Mouse (Mus musculus) neural tube, embryonic 13.5 days (tissue): ENCODE data around the gene Sema6d. TPM values are rescaled to one million over a fixed set of nuclear protein-coding genes. Genes with fewer than 3 reads are reported as not detected.

Experiments
- ATAC-seq: fragments of 200-750 bp; cut with Nextera tagmentation; 2 replicates; pipeline ENCODE4 v1.8.0; 2017; ENCODE audit warnings: low read depth, mild to moderate bottlenecking, moderate TSS enrichment, moderate library complexity
- H3K27ac ChIP-seq: fragments of 300-500 bp; sonication (generic); replicated peaks from 2 replicates; pipeline ENCODE4 v1.5.1; 2015; ENCODE audit warnings: moderate library complexity, mild to moderate bottlenecking, inconsistent platforms
- H3K27me3 ChIP-seq: fragments of 300-500 bp; sonication (generic); 2 replicates; pipeline ENCODE4 v1.6.1; 2015; ENCODE audit warnings: mild to moderate bottlenecking, inconsistent platforms
- H3K36me3 ChIP-seq: fragments of 300-500 bp; sonication (generic); 2 replicates; pipeline ENCODE4 v1.6.1; 2015; ENCODE audit warnings: mild to moderate bottlenecking, inconsistent platforms
- H3K4me1 ChIP-seq: fragments of 300-500 bp; sonication (generic); replicated peaks from 2 replicates; pipeline ENCODE4 v1.6.1; 2015; ENCODE audit warnings: inconsistent platforms
- H3K4me2 ChIP-seq: fragments of 300-500 bp; sonication (generic); 2 replicates; pipeline ENCODE4 v1.6.1; 2015; ENCODE audit warnings: inconsistent platforms, mild to moderate bottlenecking, moderate library complexity
- H3K4me3 ChIP-seq: fragments of 300-500 bp; sonication (generic); 2 replicates; pipeline ENCODE4 v1.5.1; 2015; ENCODE audit warnings: mild to moderate bottlenecking, inconsistent platforms
- H3K9ac ChIP-seq: fragments of 300-500 bp; sonication (generic); 2 replicates; pipeline ENCODE4 v1.6.1; 2015; ENCODE audit warnings: moderate library complexity, mild to moderate bottlenecking, inconsistent platforms
- H3K9me3 ChIP-seq: fragments of 300-500 bp; sonication (generic); 2 replicates; pipeline ENCODE4 v1.6.1; 2016; ENCODE audit warnings: inconsistent platforms
- WGBS: fragments of 180-500 bp; shearing (Covaris S2); methylation state at CpG from one replicate; pipeline ENCODE4 v1.1.7; 2015; 5-methylcytosine and 5-hydroxymethylcytosine counted together
- polyA plus RNA-seq: library from polyadenylated mRNA; unstranded; fragments of >200 nt; fragmentation: Nextera tagmentation; extraction: Ambion mirVana; gene quantifications from 2 replicates; pipeline ENCODE4 v1.2.1, GENCODE M21; 2015

Sema6d gene
- polyA plus RNA-seq, 1 experiment from 2014 or later, result 47.4 TPM

DNA sequence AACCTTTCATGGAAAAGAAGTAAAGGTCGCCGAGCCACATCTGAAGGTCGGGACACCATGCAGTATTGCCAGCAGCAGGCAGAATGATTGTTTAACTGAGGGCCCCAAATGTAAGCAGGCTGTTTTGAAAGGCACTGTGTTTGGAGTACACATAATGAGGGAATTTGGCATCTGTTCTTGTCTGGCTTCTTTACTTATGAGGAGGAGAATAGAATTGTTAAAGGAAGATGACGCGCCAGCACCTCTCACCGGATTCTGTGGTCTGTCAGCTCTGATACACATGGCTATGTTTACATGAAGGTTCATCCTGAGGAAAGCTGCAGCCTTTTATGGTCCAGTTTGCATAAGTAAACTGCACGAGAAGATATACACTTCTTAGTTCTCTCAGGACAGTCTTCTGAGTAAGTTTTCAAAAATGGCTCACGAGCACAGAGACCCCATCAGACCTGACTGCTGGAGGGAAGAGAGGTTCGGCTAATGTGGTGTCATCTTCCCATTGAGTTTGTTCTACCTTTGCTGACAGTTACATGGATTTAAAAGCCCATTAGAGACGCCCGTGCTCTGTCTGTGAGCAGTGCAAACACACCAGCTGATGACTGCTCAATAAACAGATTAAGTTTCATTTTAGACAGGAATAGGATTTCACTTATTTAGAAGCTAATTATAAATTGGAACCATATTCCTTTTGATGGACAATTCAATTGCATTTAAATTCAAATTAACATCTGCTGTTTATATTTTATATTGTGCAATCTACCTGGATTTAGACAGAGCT is 28.9 kb downstream of the Sema6d start:
- ATAC-seq, result no peak
- Histone ChIP-seq H3K27me3 (no peaks in the 10 kb centered on the region), H3K9me3 (no peaks in the 10 kb centered on the region), H3K4me3 (no peak overlapping the region), H3K4me2 (no peak overlapping the region), H3K9ac (no peak overlapping the region), H3K4me1 (peaks cover 10% of the 10 kb centered on the region), H3K27ac (no peak overlapping the region), H3K36me3 (no peaks in the 10 kb centered on the region)
- 68% methylated on average over 11 of the region's 11 CpGs for WGBS

- no peaks in the 10 kb centered on the region for H3K27me3 ChIP-seq
- ATAC-seq, result no peak
- no peaks in the 10 kb centered on the region for H3K9me3 ChIP-seq
- H3K9ac ChIP-seq, result no peak overlapping the region
- WGBS, result 60% methylated on average over 1 of the region's 1 CpGs
- no peaks in the 10 kb centered on the region for H3K36me3 ChIP-seq
- no peak overlapping the region for H3K4me2 ChIP-seq
- H3K27ac ChIP-seq, result no peak overlapping the region
- no peak overlapping the region for H3K4me3 ChIP-seq
- H3K4me1 ChIP-seq, result peaks cover 10% of the 10 kb centered on the region
These were observed 30.6 kb downstream of the Sema6d start for GRCm38 (mm10) chr2:124120355-124120754.

DNA sequence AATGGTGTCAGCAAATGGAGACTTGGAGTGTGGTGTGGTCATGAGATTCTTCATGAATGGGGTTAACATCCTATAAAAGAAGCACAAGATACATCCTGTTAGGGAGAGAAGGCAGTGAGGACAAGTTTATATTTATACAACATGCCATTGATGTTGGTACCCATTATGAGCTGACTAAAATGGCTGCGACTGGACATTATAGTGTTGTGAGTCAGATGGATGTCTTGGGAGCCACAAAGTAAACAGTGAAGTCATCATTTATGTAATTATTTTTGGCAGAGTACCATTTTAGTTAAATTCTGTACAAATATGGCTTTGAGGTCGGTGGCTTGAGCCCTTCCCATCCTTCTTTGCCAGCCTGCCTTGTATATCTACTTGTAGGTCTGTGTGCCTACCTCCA is 31.8 kb downstream of the Sema6d start:
- Histone ChIP-seq H3K9me3 (no peaks in the 10 kb centered on the region), H3K27me3 (no peaks in the 10 kb centered on the region), H3K36me3 (no peaks in the 10 kb centered on the region), H3K4me1 (peaks cover 10% of the 10 kb centered on the region), H3K27ac (no peak overlapping the region), H3K4me3 (no peak overlapping the region), H3K9ac (no peak overlapping the region), H3K4me2 (no peak overlapping the region)
- no peak for ATAC-seq
- WGBS, result 78% methylated on average over 2 of the region's 2 CpGs

DNA sequence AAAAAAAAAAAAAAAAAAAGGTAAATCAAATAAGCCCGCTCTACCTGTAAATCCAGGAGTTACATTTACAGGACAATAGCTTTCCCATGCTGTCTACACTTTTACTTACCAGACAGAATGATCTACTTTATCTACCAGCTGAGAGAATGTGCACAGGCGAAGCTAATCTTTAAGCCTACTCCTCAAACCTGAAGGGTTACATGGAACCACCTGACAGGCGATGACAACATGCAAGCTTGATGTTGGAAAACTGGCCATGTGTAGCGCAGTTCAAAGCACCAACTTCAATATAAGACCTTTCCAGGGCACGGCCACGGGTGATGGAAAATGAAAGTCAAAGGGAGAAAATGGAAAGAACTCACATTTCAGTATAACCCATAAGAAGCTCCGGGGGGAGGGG is 35.7 kb downstream of the Sema6d start:
- H3K27ac ChIP-seq, result no peak overlapping the region
- no peak overlapping the region for H3K4me2 ChIP-seq
- H3K27me3 ChIP-seq, result no peaks in the 10 kb centered on the region
- 88% methylated on average over 7 of the region's 7 CpGs for WGBS
- ATAC-seq, result no peak
- no peaks in the 10 kb centered on the region for H3K4me1 ChIP-seq
- no peak overlapping the region for H3K4me3 ChIP-seq
- H3K36me3 ChIP-seq, result no peaks in the 10 kb centered on the region
- no peak overlapping the region for H3K9ac ChIP-seq
- H3K9me3 ChIP-seq, result no peaks in the 10 kb centered on the region

- Histone ChIP-seq H3K27me3 (no peaks in the 10 kb centered on the region), H3K4me1 (no peaks in the 10 kb centered on the region), H3K4me3 (no peak overlapping the region), H3K36me3 (no peaks in the 10 kb centered on the region), H3K4me2 (no peak overlapping the region), H3K27ac (no peak overlapping the region), H3K9me3 (no peaks in the 10 kb centered on the region), H3K9ac (no peak overlapping the region)
- ATAC-seq, result no peak
- WGBS, result 68% methylated on average over 3 of the region's 3 CpGs
These were observed 37.1 kb downstream of the Sema6d start for GRCm38 (mm10) chr2:124126853-124127252.

DNA sequence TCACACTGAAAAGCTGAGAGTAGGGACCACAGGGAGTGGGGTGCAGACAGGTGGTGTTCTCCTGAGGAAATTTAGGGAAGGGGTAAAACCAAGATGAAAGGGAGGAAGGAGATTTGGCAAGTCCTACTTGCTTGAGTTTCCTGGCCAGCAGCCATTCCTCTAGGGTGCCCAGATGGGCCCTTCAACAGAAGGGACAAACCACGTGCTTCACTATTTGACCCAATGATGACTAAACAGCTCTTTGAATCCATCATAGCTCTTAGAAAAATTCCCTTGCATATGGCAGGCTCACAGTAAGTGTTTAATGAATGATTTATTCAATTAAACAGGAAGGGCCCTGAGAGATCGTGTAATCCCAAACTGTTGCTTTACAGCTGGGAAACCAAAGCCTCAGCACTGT is 41.1 kb downstream of the Sema6d start:
- ATAC-seq, result no peak
- Histone ChIP-seq H3K27ac (no peak overlapping the region), H3K36me3 (no peaks in the 10 kb centered on the region), H3K4me3 (no peak overlapping the region), H3K4me1 (peaks cover 10% of the 10 kb centered on the region; the same call in 1 of the 2 replicates), H3K9me3 (no peaks in the 10 kb centered on the region), H3K27me3 (no peaks in the 10 kb centered on the region), H3K9ac (no peak overlapping the region), H3K4me2 (no peak overlapping the region)
- WGBS, result 74% methylated on average over 2 of the region's 2 CpGs

GRCm38 (mm10) chr2:124141510-124142044 is 51.8 kb downstream of the Sema6d start:
- H3K9ac ChIP-seq, result no peak overlapping the region
- 75% methylated on average over 3 of the region's 3 CpGs for WGBS

GRCm38 (mm10) chr2:124145528-124145927 is 55.8 kb downstream of the Sema6d start:
- Histone ChIP-seq H3K36me3 (no peaks in the 10 kb centered on the region), H3K4me3 (no peak overlapping the region), H3K27ac (no peak overlapping the region), H3K9ac (no peak overlapping the region), H3K4me2 (no peak overlapping the region), H3K4me1 (peaks cover 6% of the 10 kb centered on the region; the same call in 1 of the 2 replicates), H3K9me3 (no peaks in the 10 kb centered on the region), H3K27me3 (no peaks in the 10 kb centered on the region)
- 9% methylated on average over 1 of the region's 1 CpGs for WGBS
- ATAC-seq, result no peak

More at GRCm38 (mm10) chr2:124141510-124142044, 51.8 kb downstream of the Sema6d start:
- H3K4me3 ChIP-seq, result no peak overlapping the region
- no peak overlapping the region for H3K4me2 ChIP-seq
- no peaks in the 10 kb centered on the region for H3K36me3 ChIP-seq
- no peaks in the 10 kb centered on the region for H3K27me3 ChIP-seq
- H3K9me3 ChIP-seq, result no peaks in the 10 kb centered on the region
- no peak overlapping the region for H3K27ac ChIP-seq
- ATAC-seq, result no peak
- H3K4me1 ChIP-seq, result peaks cover 6% of the 10 kb centered on the region; the same call in 1 of the 2 replicates

GRCm38 (mm10) chr2:124158158-124158557 is 68.4 kb downstream of the Sema6d start:
- Histone ChIP-seq H3K9me3 (no peaks in the 10 kb centered on the region), H3K4me2 (no peak overlapping the region), H3K36me3 (no peaks in the 10 kb centered on the region), H3K9ac (no peak overlapping the region), H3K4me3 (no peak overlapping the region), H3K4me1 (peaks cover 27% of the 10 kb centered on the region), H3K27ac (no peak overlapping the region), H3K27me3 (no peaks in the 10 kb centered on the region)
- no peak for ATAC-seq
- WGBS, result 44% methylated on average over 1 of the region's 1 CpGs

DNA sequence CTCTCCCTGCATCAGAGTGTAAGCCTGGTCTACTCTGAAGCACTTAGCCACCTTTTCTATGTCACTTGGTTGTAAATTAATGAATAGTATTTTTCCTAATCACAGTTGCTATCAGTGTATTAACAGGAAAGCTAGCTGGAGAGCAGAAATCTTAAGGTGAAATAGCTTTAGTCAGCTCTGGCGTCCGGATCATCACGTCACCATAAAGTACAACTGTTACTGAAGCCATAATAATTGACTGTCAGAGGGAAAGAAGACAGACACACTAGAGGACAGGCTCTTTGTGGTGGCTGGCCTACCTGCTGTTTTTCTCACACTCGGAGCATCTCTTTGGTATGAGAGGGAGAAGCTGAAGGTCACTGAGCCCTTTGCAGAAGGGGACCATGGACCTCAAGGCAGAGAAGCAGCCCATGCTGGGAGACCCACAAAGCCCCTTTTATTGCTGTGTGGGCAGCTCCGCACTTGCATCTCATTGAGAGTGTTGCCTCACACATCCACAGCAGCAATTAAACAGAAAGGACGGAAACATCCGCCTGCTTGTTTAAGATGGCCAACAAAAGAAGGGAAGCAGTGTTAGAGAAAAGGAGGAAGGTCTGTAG is 72.3 kb downstream of the Sema6d start:
- H3K9me3 ChIP-seq, result no peaks in the 10 kb centered on the region
- no peak overlapping the region for H3K9ac ChIP-seq
- no peak overlapping the region for H3K4me3 ChIP-seq
- no peaks in the 10 kb centered on the region for H3K36me3 ChIP-seq
- no peak overlapping the region for H3K4me2 ChIP-seq
- H3K4me1 ChIP-seq, result peaks cover 36% of the 10 kb centered on the region
- ATAC-seq, result peak; percentile 60; the same call in 1 of the 2 replicates
- 8% methylated on average over 7 of the region's 7 CpGs for WGBS
- H3K27me3 ChIP-seq, result no peaks in the 10 kb centered on the region
- H3K27ac ChIP-seq, result peak overlapping the region; percentile 75

DNA sequence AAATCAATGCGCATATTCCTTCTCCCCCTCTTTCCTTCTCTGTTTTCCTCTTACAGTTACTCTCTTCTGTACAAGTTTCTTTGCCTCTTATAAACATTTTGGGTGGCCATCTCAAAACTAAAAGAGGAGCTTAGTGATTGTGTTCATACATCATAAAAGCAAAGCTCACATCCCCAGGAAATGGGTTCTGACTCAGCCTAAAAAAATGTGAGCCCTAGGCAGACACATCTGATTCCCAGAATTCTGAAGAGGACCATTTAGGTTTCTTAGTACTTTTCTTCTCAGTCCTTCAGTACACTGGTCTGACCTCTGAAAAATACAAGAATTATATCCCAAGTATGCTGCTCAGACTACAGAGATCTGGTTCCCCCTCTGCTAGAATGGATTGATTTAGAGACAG is 78.6 kb downstream of the Sema6d start:
- no peak overlapping the region for H3K9ac ChIP-seq
- no peak for ATAC-seq
- peaks cover 18% of the 10 kb centered on the region for H3K4me1 ChIP-seq
- no peak overlapping the region for H3K4me3 ChIP-seq
- no peaks in the 10 kb centered on the region for H3K9me3 ChIP-seq
- H3K27me3 ChIP-seq, result no peaks in the 10 kb centered on the region
- no peak overlapping the region for H3K27ac ChIP-seq
- H3K4me2 ChIP-seq, result no peak overlapping the region
- no peaks in the 10 kb centered on the region for H3K36me3 ChIP-seq
- 96% methylated on average over 1 of the region's 1 CpGs for WGBS

DNA sequence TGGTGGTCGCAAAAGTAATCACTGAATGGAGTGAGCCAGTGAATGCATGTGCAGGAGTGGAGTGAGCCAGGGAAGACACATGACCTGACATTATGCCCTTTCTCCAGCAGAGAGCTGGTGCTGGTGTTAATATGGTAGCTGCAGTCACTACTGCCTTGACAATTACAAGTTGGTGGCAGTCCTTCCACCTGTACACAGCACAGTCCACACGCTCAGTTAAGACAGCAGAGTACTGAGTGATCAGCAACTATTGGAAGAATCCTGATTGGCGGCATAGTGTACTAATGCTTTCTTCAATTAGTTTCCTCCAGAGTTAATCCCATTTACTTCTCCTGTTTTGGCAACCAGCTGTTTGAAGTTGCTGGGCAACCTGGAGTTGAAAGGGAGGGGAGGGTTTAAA is 81.9 kb downstream of the Sema6d start:
- no peak overlapping the region for H3K4me2 ChIP-seq
- no peak overlapping the region for H3K4me3 ChIP-seq
- no peaks in the 10 kb centered on the region for H3K9me3 ChIP-seq
- 86% methylated on average over 3 of the region's 3 CpGs for WGBS
- H3K36me3 ChIP-seq, result no peaks in the 10 kb centered on the region
- H3K4me1 ChIP-seq, result peaks cover 30% of the 10 kb centered on the region
- no peaks in the 10 kb centered on the region for H3K27me3 ChIP-seq
- H3K27ac ChIP-seq, result 0 out of 2 replicates have a peak overlapping the region, but pooled peaks have one; percentile 42
- H3K9ac ChIP-seq, result no peak overlapping the region
- no peak for ATAC-seq
